Mouse (Mus musculus) heart, postnatal 4 days (tissue): ENCODE data around the gene Ggact. TPM values are rescaled to one million over a fixed set of nuclear protein-coding genes. Genes with fewer than 3 reads are reported as not detected.

ENCODE experiments used
- DNase-seq: peaks from one replicate; pipeline ENCODE4 v3.0.0; 2021
- total RNA-seq, 2 experiments: library from RNA; stranded (reverse); gene quantifications; 2 replicates each; pipeline ENCODE4 v1.2.3; 2021

Gene Ggact
- total RNA-seq, 2 experiments from 2014 or later = 21.0 to 23.6 TPM

DNA sequence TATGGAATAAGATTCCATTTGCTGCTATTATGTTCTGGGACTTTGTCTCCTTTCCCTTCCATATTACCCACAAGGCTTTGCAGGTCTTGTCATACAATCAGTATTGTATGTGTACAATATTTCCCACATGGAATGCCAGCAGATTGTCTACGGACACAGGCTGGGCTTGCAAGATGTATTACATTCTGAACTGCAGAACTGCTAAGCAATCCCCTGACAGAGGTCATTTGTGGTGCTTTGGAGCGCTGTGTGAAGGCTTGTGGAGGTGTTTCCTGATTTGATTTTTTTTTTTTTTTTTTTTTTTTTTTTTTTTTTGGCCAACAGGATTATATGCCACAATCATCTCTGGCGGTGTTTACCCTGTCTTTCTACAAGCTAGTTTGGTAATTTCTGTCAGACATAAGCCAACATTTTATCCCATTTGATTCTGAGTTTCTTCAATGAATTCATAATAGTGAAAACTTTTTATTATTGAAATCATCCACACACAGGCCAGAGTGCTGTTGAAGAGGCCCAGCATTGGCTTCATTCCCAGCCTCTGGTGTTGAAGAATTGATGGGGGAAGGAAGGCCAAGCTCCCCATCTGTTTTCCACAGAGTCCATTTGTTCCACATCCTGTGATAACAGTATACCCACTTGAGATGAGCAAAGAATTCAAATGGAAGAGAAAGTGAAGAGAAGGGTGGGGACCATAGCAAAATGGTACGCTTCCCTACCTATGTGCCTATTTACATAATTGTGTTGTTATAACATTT lies 45.8 kb downstream of the Ggact start:
- DNase-seq = peak; percentile 46

DNA sequence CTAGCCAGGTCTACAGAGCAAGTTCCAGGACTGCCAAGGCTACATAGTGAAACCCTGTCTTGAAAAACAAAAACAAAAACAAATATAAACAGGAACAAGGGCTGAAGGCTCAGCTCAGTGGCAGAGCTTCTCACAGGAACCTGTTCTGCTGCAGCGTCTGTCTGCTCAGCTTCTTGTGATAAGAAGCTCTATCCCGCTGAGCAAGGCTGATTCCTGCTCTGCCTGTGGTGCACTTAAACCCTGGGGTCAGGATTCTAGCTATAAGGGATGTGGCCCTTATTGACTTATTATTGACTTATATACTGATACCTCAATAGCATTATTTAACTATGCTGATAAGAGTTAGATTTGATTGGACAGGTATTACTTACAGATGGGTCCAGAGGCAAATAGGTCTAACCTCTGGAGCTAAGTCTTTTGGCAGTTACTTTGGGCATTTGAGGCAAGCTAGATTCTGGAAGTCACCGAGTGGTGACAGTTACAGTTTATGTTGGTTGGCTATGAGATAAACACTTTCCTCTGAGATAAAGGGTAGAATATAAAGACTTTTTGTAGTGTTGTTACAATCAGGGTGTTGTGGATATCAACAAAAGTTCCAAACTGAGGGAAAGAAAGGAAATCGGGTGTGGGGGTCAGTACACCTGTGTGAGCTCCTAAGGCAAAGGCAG lies 48.0 kb downstream of the Ggact start:
- DNase-seq = no peak

DNA sequence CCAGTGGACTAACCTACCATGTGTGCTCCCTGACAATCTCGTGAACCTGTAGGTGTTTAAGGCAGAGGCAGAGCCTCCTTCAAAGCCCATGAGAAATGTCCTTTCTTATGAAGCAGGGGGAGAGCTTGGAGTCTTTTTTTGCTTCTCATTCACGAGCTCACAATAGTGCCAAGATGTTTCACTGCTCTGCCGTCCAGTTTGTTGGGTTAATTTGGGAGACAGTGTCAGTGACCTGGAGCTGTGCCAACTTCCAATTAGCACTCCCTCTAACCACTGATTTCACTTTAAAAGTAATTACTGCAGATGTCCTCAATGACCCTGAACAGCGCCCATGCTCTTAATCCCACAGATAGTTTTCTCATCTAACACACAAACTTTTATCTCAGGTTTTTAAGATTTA lies 50.9 kb downstream of the Ggact start:
- peak; percentile 42 for DNase-seq

GRCm38 (mm10) chr14:122859792-122860191 lies 53.8 kb downstream of the Ggact start:
- DNase-seq = no peak

DNA sequence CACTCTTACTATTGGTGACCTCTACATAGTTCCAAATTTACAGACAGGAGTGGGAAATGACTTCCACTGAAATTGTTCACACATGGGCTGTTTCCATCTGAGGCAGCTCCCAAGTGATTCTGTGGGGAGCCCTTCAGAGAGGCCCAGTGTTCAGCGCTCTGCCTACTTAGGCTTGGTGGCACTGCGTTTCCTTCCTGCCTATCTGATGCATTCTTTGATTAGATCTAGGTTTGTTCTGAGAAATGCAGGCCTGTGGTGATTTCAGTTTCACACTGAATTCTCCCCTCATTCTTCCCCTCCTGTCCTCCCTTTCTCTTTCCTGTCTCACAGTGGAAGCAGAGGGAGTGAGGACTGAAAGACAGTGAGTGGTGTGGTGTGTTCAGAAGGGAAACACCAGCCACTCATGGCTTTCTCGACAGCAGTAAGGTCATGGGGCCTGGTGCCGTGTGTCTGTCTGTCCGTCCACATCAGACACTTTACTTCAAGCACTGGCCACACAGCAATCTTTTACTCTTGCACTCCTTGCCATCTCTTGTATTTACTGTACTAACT lies 61.0 kb downstream of the Ggact start:
- DNase-seq = no peak

- no peak for DNase-seq
Observed at GRCm38 (mm10) chr14:122837018-122837417, 76.5 kb downstream of the Ggact start.

DNA sequence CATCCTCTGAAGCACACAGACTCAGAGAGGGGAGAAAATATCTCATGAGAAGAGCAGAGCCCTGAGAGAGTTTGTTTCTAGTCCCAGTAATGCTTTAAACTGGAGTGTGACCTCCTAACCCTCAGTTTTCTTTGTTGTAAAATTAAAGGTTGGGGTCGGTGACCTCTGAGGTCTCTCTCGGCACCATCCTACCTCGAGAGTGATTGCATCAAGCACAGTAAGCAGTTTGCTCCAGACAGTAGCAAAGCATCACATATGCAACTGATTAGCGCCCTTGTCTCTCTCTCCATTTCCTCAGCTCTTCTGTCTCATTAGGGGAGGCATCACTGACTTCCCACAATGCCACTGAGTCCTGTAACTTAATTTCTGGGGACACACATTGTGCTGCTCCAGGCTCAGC lies 77.3 kb downstream of the Ggact start:
- DNase-seq = no peak

- no peak for DNase-seq
Observed at GRCm38 (mm10) chr14:122835487-122836190, 77.9 kb downstream of the Ggact start.

DNA sequence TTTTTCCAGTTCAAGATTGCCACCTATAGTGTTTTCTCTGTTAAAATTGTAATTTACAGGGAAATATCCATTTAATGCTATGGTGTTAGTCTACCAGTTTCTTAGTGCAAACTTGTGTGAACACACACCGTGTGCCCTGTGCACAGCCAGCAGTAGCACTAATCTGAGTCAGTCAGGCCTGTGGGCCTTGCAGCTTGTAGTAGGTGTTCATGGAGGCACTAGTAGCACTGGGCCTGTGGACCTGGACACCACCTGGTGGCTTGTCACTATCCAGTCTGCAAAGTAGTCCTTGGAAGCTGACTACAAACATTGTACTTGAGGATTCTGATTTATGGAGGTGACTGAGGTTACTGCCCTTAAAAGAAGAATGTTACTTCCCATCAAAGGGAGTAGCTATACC lies 78.8 kb downstream of the Ggact start:
- no peak for DNase-seq

DNA sequence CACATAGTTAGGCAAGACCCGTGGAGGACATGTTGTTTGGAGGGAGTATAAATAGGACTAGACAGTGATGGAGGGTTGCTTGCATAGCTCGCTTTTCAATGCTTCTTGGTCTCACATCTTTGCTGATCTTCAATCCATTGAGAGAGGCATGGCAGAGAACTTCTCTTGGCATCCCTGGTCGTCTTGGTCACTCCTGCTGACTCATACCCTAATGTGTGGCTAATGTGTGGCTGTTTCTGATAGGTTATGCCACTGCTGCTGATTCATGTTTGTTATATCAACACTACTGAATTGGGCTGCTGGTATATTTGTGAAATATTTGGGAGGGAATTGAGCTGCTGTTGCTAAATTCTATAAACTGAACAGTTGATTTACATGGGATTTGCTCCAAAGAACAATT lies 79.9 kb downstream of the Ggact start:
- DNase-seq = no peak

- no peak for DNase-seq
Observed at GRCm38 (mm10) chr14:122830433-122830832, 83.1 kb downstream of the Ggact start.

- no peak for DNase-seq
Observed at GRCm38 (mm10) chr14:122825464-122825863, 88.1 kb downstream of the Ggact start.

GRCm38 (mm10) chr14:122823791-122824190 lies 89.8 kb downstream of the Ggact start:
- no peak for DNase-seq

DNA sequence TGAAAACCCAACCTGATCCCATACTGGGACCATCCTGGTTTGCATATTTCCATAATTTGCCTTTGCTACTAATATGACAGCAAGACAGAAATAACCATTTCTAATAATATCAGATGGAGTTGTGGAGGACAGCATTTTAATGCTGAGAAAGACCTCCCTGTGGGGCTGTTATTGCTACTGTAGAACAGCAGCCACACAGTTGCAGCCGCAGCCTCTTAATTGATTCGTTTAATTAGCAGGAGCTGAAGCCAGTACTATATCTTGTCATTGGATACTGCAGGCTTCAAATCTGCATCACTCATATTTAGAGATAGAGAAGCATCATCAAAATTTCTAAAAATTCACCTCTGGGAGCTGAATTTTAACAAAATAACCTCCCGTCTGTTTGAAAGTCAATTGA lies 92.6 kb downstream of the Ggact start:
- DNase-seq = no peak

DNA sequence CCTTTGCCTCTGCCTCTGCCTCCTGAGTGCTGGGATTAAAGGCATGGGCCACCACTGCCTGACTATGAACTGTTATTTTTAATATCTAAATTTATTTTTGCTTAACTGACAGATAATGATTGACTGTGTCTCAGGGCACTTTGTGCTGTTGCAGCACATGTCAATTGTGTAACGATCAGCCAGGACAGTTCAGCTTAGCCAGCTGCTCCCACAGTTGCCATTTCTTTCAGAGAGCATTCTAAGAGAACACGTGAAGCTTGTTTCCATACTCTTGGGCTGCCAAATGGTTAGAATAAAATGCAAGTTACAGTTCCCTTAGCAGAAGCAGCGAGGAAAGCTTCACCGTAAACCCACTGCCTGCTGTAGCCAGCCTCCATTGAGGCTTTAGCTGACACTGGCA lies 113.3 kb downstream of the Ggact start:
- no peak for DNase-seq

- no peak for DNase-seq
Observed at GRCm38 (mm10) chr14:122793368-122793767, 120.2 kb downstream of the Ggact start.

GRCm38 (mm10) chr14:122790111-122790510 lies 123.4 kb downstream of the Ggact start:
- no peak for DNase-seq

DNA sequence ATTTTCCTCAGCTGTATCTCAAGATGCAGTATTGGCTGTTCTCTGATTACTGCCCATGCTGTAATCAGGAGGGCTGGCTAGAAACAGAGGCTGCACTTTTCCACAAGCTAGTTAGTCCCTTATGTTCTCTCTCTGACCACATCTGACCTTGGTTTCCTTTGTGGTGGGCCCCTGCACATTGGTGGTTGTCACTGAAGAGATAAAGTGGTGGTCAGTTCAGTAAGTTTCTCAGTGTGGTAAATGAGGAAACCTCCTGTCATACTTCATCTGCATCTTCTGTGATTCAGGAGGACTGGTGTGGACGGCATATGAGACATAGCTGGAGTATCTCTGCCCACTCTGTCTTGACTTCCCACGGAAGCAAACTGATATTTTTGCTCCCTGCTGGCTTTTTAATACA lies 125.4 kb downstream of the Ggact start:
- no peak for DNase-seq

- DNase-seq = no peak
Observed at GRCm38 (mm10) chr14:122784701-122785100, 128.9 kb downstream of the Ggact start.

DNA sequence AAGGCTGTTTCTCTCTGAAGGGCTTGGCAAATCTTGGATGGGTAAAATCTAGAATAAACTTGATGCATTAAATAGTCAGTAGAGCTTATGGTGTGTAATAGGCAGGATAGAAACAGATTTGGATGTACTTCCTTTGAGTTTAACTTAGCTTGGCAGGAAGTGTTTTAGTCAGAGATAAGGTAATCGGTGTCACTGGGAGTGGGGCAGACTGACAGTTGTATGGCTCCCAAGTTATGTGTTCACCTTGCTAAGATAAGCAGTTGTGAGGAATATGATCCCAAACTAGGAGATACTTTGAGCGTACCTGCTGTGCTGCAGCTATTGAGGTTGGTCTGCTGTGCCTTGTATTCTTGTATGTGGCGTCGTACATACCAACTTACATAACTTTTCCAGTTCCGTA lies 147.1 kb downstream of the Ggact start:
- no peak for DNase-seq
